Mouse (Mus musculus) activated CD4-positive, CD25-positive, alpha-beta regulatory T cell (primary cell): Measurements from ENCODE around the gene Olfr484. TPM values are rescaled to one million over a fixed set of nuclear protein-coding genes. Genes with fewer than 3 reads are reported as not detected.

Experiments
- polyA plus RNA-seq, 2 experiments: library from polyadenylated mRNA; unstranded; fragments of 100-300 nt; shearing (Covaris generic); gene quantifications; one replicate each; pipeline ENCODE4 v1.2.1; 2017

Gene Olfr484
- polyA plus RNA-seq, result not detected

GRCm38 (mm10) chr7:108127349-108127748, at the start of gene Olfr484:
Gene Olfr484 (minus strand): TSS chr7:108127449.

GRCm38 (mm10) chr7:108172642-108173041, 45.4 kb upstream of the Olfr484 start, which contains the start of gene Olfr486:
Gene Olfr486 (minus strand): TSS chr7:108172742.

GRCm38 (mm10) chr7:108159771-108160170, 32.5 kb upstream of the Olfr484 start, which contains the start of gene Olfr485:
Gene Olfr485 (minus strand): TSS chr7:108159871.

GRCm38 (mm10) chr7:108100549-108100948, 26.7 kb downstream of the Olfr484 start, which contains the start of gene Olfr483:
Gene Olfr483 (plus strand): TSS chr7:108100849.

GRCm38 (mm10) chr7:108097486-108097885, 29.8 kb downstream of the Olfr484 start, which contains the start of gene Olfr482:
Gene Olfr482 (minus strand): TSS chr7:108097586.

GRCm38 (mm10) chr7:108079555-108079954, 47.7 kb downstream of the Olfr484 start, which contains the start of gene Olfr481:
Gene Olfr481 (plus strand): TSS chr7:108079855.

Other genes starting within 250 kb of the Olfr484 start
- under 1 TPM; 0.10 to 0.11 TPM for gene Olfr472, start 229.5 kb downstream of the Olfr484 start, polyA plus RNA-seq
- gene Olfr473, start 197.0 kb downstream of the Olfr484 start, polyA plus RNA-seq, result not detected
- gene Olfr474, start 172.8 kb downstream of the Olfr484 start, polyA plus RNA-seq, result not detected
- gene Olfr476, start 162.6 kb downstream of the Olfr484 start, polyA plus RNA-seq, result not detected
- gene Olfr477, start 140.8 kb downstream of the Olfr484 start, polyA plus RNA-seq, result not detected
- gene Olfr478, start 93.5 kb downstream of the Olfr484 start, polyA plus RNA-seq, result not detected
- gene Olfr479, start 76.8 kb downstream of the Olfr484 start, polyA plus RNA-seq, result not detected
- gene Olfr480, start 60.1 kb downstream of the Olfr484 start, polyA plus RNA-seq, result not detected
- under 1 TPM in 1 of 2 experiments, not detected in 1; 0.17 TPM for gene Olfr481, start 47.6 kb downstream of the Olfr484 start, polyA plus RNA-seq
- under 1 TPM; 0.10 to 0.16 TPM for gene Olfr482, start 29.9 kb downstream of the Olfr484 start, polyA plus RNA-seq
- gene Olfr483, start 26.6 kb downstream of the Olfr484 start, polyA plus RNA-seq, result under 1 TPM in 1 of 2 experiments, not detected in 1; 0.21 TPM
- gene Olfr485, start 32.4 kb upstream of the Olfr484 start, polyA plus RNA-seq, result not detected
- not detected for gene Olfr486, start 45.3 kb upstream of the Olfr484 start, polyA plus RNA-seq
- gene Olfr487, start 87.2 kb upstream of the Olfr484 start, polyA plus RNA-seq, result not detected
- under 1 TPM in 1 of 2 experiments, not detected in 1; 0.41 TPM for gene Olfr488, start 130.9 kb upstream of the Olfr484 start, polyA plus RNA-seq
- gene Olfr490, start 161.5 kb upstream of the Olfr484 start, polyA plus RNA-seq, result not detected
- gene Olfr491, start 186.0 kb upstream of the Olfr484 start, polyA plus RNA-seq, result under 1 TPM in 1 of 2 experiments, not detected in 1; 0.31 TPM
- gene Olfr492, start 196.2 kb upstream of the Olfr484 start, polyA plus RNA-seq, result not detected
- gene Olfr493, start 219.5 kb upstream of the Olfr484 start, polyA plus RNA-seq, result not detected
- gene Olfr494, start 237.9 kb upstream of the Olfr484 start, polyA plus RNA-seq, result not detected